Mouse (Mus musculus): Measurements from ENCODE around the gene Camta1. TPM values are rescaled to one million over a fixed set of nuclear protein-coding genes. Genes with fewer than 3 reads are reported as not detected.
"Not testable (repeated sequence)": the region's sequence is repeated elsewhere in the genome, so short reads cannot be mapped to it uniquely, and the experiment has no call there.

Camta1 gene
- polyA plus RNA-seq, 1 experiment from 2014 or later: 115 TPM

DNA sequence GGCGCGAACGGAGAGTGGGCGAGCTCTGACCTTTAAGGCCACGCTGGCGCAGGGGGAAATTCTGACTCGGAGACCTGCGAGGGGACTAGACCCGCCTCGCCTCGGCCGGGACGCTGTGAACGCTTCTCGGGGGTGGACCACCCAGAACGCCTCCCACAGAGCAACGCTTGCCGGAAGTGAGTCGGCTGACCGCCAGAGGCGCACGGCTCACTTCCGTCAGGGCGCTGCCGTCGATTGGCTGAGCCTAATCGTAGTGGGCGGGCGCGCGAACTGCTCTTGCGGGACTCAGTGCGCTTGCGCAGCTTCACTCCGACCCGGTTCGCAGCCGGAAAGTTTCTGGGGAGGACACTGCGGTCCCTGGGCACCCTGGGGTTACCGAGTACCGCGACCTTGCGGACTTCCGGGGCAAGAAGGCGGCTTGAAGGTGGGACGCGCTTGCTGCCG is 947.4 kb downstream of the Camta1 start, which contains the start of the genes Park7 and Tnfrsf9:
Gene Park7 (minus strand): TSS at position 148 of the 444 bp plus-strand sequence.
Gene Tnfrsf9 (plus strand): TSS at position 273 of the 444 bp plus-strand sequence.
- Histone ChIP-seq H3K27me3 (ENCODE audit: insufficient read depth, low read length) (no peaks in the 10 kb centered on the region), H3K9me3 (replicated peaks; ENCODE audit: low read length) (no peaks in the 10 kb centered on the region), H3K36me3 (ENCODE audit: insufficient read depth, low read length) (no peaks in the 10 kb centered on the region), H3K4me3 (replicated peaks; ENCODE audit: low read depth, low read length) (peak within 1 kb of the TSS; percentile 62), H3K4me2 (ENCODE audit: low read length) (peak within 1 kb of the TSS; percentile 76), H3K4me1 (replicated peaks; ENCODE audit: insufficient read depth, low read length) (peaks cover 12% of the 10 kb centered on the region; the same call in 1 of the 2 replicates), H3K27ac (peak within 1 kb of the TSS; percentile 83), H3K9ac (ENCODE audit: low read depth, low read length) (peak within 1 kb of the TSS; percentile 70)
- peak; percentile 83 for ATAC-seq (replicated peaks; ENCODE audit: low FRiP score, low read depth)
- under 1% methylated on average over 48 of the region's 48 CpGs for WGBS
- peak; percentile 77 for TF ChIP-seq CTCF (IDR thresholded peaks at IDR 0.05; ENCODE audit: low read depth)
- peak; percentile 98 for DNase-seq (ENCODE audit: low spot score)

DNA sequence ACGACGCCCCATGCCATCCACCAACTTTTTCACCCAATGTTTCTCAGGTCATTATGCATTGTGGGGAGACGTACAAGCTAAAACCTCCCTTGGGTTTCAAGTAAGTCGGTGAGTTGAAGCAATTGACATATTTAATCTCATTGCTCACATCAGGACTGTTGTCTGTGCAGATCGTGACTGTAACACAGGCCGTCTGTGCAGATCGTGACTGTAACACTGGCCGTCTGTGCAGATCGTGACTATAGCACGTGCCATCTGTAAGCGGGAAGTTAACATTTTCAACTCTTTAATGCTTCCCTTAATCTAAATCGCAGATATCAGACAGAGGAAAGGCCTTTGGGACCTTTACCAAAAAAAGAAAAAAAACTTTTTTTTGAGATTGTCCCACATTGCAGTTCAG is 947.9 kb downstream of the Camta1 start:
- ATAC-seq (replicated peaks; ENCODE audit: low FRiP score, low read depth) (no peak), DNase-seq (ENCODE audit: low spot score) (no peak)
- H3K36me3 ChIP-seq (ENCODE audit: insufficient read depth, low read length): no peaks in the 10 kb centered on the region
- H3K4me3 ChIP-seq (replicated peaks; ENCODE audit: low read depth, low read length): peak overlapping the region; percentile 62
- H3K4me2 ChIP-seq (ENCODE audit: low read length): peak overlapping the region; percentile 76
- H3K27me3 ChIP-seq (ENCODE audit: insufficient read depth, low read length): no peaks in the 10 kb centered on the region
- no peak for TF ChIP-seq CTCF (IDR thresholded peaks at IDR 0.05; ENCODE audit: low read depth)
- H3K9me3 ChIP-seq (replicated peaks; ENCODE audit: low read length): no peaks in the 10 kb centered on the region
- H3K9ac ChIP-seq (ENCODE audit: low read depth, low read length): peak overlapping the region; percentile 70
- 13% methylated on average over 12 of the region's 12 CpGs for WGBS
- H3K27ac ChIP-seq: peak overlapping the region; percentile 82
- H3K4me1 ChIP-seq (replicated peaks; ENCODE audit: insufficient read depth, low read length): peaks cover 12% of the 10 kb centered on the region; the same call in 1 of the 2 replicates

DNA sequence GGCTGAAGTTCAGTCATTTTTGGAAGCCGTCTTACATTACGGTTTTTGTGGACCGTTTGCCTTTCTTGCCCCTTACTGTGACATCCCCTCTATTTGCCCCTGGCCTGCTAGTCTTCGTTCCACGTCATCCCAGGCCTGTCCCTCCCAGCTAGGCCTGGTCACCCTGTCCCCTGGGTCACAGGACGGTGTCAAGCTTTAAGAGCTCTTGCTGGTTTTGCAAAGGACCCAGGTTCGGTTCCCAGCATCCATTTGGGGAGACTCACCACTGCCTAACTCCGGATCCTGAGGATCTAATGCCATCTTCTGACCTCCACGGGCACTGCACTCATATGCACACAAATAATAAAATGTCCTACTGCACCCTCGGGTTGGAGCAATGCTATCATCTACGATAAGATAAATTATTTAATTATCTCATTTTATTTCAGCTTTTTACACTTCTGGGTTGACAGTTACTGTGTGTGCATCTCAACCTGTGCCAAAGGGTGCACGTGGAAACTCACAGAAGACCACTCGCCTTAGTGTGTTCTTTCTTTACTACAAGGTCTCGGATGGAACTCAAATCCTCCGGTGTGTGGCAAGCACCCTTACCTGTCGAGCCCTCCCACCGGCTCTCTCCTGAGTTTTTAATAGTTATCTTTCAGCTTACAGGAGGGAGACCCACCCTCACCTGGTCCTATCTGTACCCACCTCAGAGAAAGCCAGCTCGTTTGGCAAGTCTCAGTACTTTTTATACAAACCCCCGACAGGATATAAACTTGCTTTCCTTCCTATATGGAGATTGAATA is 951.3 kb downstream of the Camta1 start:
- WGBS: 83% methylated on average over 19 of the region's 19 CpGs
- H3K9ac ChIP-seq (ENCODE audit: low read depth, low read length): 0 out of 2 replicates have a peak overlapping the region, but pooled peaks have one; percentile 24
- H3K36me3 ChIP-seq (ENCODE audit: insufficient read depth, low read length): peaks cover 3% of the 10 kb centered on the region; the same call in 1 of the 2 replicates
- H3K4me1 ChIP-seq (replicated peaks; ENCODE audit: insufficient read depth, low read length): peaks cover 12% of the 10 kb centered on the region; the same call in 1 of the 2 replicates
- no peaks in the 10 kb centered on the region for H3K27me3 ChIP-seq (ENCODE audit: insufficient read depth, low read length)
- ATAC-seq (replicated peaks; ENCODE audit: low FRiP score, low read depth): no peak
- peak overlapping the region; percentile 97; the same call in 1 of the 2 replicates for H3K27ac ChIP-seq
- no peak overlapping the region for H3K4me3 ChIP-seq (replicated peaks; ENCODE audit: low read depth, low read length)
- TF ChIP-seq CTCF (IDR thresholded peaks at IDR 0.05; ENCODE audit: low read depth): no peak; the same call in 1 of the 2 replicates
- H3K4me2 ChIP-seq (ENCODE audit: low read length): peak overlapping the region; percentile 32; the same call in 1 of the 2 replicates
- no peak for DNase-seq (ENCODE audit: low spot score)
- no peaks in the 10 kb centered on the region for H3K9me3 ChIP-seq (replicated peaks; ENCODE audit: low read length)

DNA sequence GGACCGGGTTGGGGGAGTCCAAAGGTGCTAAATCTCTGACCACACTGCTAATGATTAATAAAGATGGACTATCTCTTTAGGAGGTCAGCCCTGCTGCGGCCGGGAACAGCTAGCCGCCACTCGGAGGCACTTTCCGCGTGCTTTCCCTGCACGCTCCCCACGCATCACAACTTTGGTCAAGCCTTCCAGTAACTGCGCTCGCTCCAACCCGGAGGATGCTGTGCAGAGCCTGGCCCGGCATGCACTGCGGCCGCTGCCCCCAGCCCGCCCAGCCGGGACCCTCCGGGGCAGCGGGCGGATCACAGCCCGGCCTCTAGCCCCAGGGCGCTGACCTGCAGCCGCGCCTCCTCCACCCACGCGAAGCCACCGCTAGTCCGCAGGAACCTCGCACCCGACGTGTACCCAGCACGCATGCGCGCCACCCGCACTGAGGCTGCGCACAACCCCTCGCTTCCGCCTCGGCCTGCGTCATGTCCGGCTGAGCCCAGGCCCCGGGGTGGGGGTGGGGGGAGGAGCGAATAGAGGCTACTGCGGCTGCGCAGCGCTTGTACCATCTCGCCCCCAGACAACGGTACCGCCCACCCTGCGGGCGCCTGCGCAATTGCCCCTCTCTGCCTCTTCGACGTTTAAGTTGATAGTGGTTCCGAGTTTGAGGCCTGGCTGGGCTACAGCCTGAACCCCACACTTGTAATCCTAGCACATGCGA is 952.1 kb downstream of the Camta1 start:
- peaks cover 5% of the 10 kb centered on the region; the same call in 1 of the 2 replicates for H3K4me1 ChIP-seq (replicated peaks; ENCODE audit: insufficient read depth, low read length)
- peak; percentile 98 for DNase-seq (ENCODE audit: low spot score)
- no peaks in the 10 kb centered on the region for H3K9me3 ChIP-seq (replicated peaks; ENCODE audit: low read length)
- H3K27ac ChIP-seq: peak overlapping the region; percentile 97
- TF ChIP-seq CTCF (IDR thresholded peaks at IDR 0.05; ENCODE audit: low read depth): peak; percentile 19
- WGBS: under 1% methylated on average over 56 of the region's 56 CpGs
- peak overlapping the region; percentile 52 for H3K4me3 ChIP-seq (replicated peaks; ENCODE audit: low read depth, low read length)
- peak overlapping the region; percentile 74 for H3K9ac ChIP-seq (ENCODE audit: low read depth, low read length)
- peak; percentile 89 for ATAC-seq (replicated peaks; ENCODE audit: low FRiP score, low read depth)
- H3K27me3 ChIP-seq (ENCODE audit: insufficient read depth, low read length): no peaks in the 10 kb centered on the region
- H3K36me3 ChIP-seq (ENCODE audit: insufficient read depth, low read length): peaks cover 8% of the 10 kb centered on the region; the same call in 1 of the 2 replicates
- H3K4me2 ChIP-seq (ENCODE audit: low read length): peak overlapping the region; percentile 57

DNA sequence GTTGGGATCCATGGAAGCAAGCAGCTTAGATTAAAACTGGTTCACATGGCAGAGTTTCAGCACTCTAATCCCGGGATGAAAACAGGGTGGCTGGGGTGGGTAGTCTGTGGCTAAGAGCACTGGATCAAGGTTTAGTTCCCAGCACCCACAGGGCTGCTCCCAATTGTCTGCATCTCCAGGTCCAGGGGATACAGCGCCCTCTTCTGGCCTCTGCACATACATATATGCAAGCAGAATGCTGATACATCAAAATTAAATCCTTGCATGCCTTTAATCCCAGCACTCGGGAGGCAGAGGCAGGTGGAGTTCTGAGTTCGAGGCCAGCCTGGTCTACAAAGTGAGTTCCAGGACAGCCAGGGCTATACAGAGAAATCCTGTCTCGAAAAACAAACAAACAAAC is 953.2 kb downstream of the Camta1 start:
- ATAC-seq (replicated peaks; ENCODE audit: low FRiP score, low read depth); H3K27me3 ChIP-seq (ENCODE audit: insufficient read depth, low read length); H3K4me1 ChIP-seq (replicated peaks; ENCODE audit: insufficient read depth, low read length); H3K9me3 ChIP-seq (replicated peaks; ENCODE audit: low read length); H3K27ac ChIP-seq; H3K4me2 ChIP-seq (ENCODE audit: low read length); H3K9ac ChIP-seq (ENCODE audit: low read depth, low read length); DNase-seq (ENCODE audit: low spot score); H3K4me3 ChIP-seq (replicated peaks; ENCODE audit: low read depth, low read length): not testable (repeated sequence)
- 84% methylated on average over 5 of the region's 5 CpGs for WGBS
- peak; percentile 47 for TF ChIP-seq CTCF (IDR thresholded peaks at IDR 0.05; ENCODE audit: low read depth)
- peaks cover 14% of the 10 kb centered on the region; the same call in 1 of the 2 replicates for H3K36me3 ChIP-seq (ENCODE audit: insufficient read depth, low read length)

DNA sequence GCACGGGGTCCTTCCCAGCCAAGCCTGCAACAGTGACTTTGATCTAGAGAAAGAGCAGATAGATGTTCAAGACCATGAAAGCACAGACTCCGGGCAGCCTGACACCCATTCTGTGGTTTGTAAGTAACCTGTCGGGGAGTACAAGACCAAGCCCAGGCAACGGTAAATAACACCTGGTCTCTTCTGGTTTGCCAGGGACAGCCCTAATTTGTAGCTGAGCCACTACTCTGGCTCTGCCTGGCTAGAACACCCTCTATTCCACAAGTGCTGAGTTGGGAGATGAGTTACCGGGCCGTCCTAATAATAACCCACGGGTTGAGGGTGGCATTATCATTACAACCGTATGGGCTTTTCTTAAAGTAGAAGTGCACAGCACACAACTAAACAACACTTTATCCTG is 954.6 kb downstream of the Camta1 start:
- no peak for TF ChIP-seq CTCF (IDR thresholded peaks at IDR 0.05; ENCODE audit: low read depth)
- ATAC-seq (replicated peaks; ENCODE audit: low FRiP score, low read depth) (no peak), DNase-seq (ENCODE audit: low spot score) (no peak)
- H3K27ac ChIP-seq: no peak overlapping the region
- 91% methylated on average over 8 of the region's 8 CpGs for WGBS
- peaks cover 20% of the 10 kb centered on the region; the same call in 1 of the 2 replicates for H3K36me3 ChIP-seq (ENCODE audit: insufficient read depth, low read length)
- no peak overlapping the region for H3K4me3 ChIP-seq (replicated peaks; ENCODE audit: low read depth, low read length)
- no peaks in the 10 kb centered on the region; the same call in 1 of the 2 replicates for H3K4me1 ChIP-seq (replicated peaks; ENCODE audit: insufficient read depth, low read length)
- no peak overlapping the region for H3K4me2 ChIP-seq (ENCODE audit: low read length)
- no peak overlapping the region for H3K9ac ChIP-seq (ENCODE audit: low read depth, low read length)
- no peaks in the 10 kb centered on the region for H3K9me3 ChIP-seq (replicated peaks; ENCODE audit: low read length)
- no peaks in the 10 kb centered on the region for H3K27me3 ChIP-seq (ENCODE audit: insufficient read depth, low read length)
